Mouse (Mus musculus): ENCODE data around the gene Trappc4. TPM values are rescaled to one million over a fixed set of nuclear protein-coding genes. Genes with fewer than 3 reads are reported as not detected.
"Not testable (repeated sequence)": the region's sequence is repeated elsewhere in the genome, so short reads cannot be mapped to it uniquely, and the experiment has no call there.

Gene Trappc4
- polyA plus RNA-seq, 1 experiment from 2014 or later = 287 TPM

- Histone ChIP-seq H3K9ac (peak within 1 kb of the TSS; percentile 74), H3K27me3 (no peaks in the 10 kb centered on the region), H3K27ac (replicated peaks) (peak within 1 kb of the TSS; percentile 79), H3K4me2 (peak within 1 kb of the TSS; percentile 80), H3K4me1 (replicated peaks) (peaks cover 17% of the 10 kb centered on the region), H3K36me3 (peaks cover 8% of the 10 kb centered on the region), H3K9me3 (no peaks in the 10 kb centered on the region), H3K4me3 (peak within 1 kb of the TSS; percentile 74)
- no peak for ATAC-seq (ENCODE audit: low FRiP score, low read depth)
- 77% methylated on average over 14 of the region's 14 CpGs for WGBS
Measured at GRCm38 (mm10) chr9:44418519-44419385, 11.4 kb upstream of the Trappc4 start, which contains the start of gene Ccdc84. Ccdc84 (minus strand) TSS chr9:44418569.

- H3K27me3 ChIP-seq = no peaks in the 10 kb centered on the region
- peak overlapping the region; percentile 80 for H3K4me2 ChIP-seq
- H3K9ac ChIP-seq = peak overlapping the region; percentile 74
- ATAC-seq (ENCODE audit: low FRiP score, low read depth) = peak; percentile 93
- H3K36me3 ChIP-seq = peaks cover 17% of the 10 kb centered on the region
- H3K9me3 ChIP-seq = no peaks in the 10 kb centered on the region
- peak overlapping the region; percentile 79 for H3K27ac ChIP-seq (replicated peaks)
- peak overlapping the region; percentile 74 for H3K4me3 ChIP-seq
- under 1% methylated on average over 38 of the region's 38 CpGs for whole genome bisulfite sequencing
- peaks cover 17% of the 10 kb centered on the region for H3K4me1 ChIP-seq (replicated peaks)
Measured at GRCm38 (mm10) chr9:44417892-44418363, 10.5 kb upstream of the Trappc4 start.

DNA sequence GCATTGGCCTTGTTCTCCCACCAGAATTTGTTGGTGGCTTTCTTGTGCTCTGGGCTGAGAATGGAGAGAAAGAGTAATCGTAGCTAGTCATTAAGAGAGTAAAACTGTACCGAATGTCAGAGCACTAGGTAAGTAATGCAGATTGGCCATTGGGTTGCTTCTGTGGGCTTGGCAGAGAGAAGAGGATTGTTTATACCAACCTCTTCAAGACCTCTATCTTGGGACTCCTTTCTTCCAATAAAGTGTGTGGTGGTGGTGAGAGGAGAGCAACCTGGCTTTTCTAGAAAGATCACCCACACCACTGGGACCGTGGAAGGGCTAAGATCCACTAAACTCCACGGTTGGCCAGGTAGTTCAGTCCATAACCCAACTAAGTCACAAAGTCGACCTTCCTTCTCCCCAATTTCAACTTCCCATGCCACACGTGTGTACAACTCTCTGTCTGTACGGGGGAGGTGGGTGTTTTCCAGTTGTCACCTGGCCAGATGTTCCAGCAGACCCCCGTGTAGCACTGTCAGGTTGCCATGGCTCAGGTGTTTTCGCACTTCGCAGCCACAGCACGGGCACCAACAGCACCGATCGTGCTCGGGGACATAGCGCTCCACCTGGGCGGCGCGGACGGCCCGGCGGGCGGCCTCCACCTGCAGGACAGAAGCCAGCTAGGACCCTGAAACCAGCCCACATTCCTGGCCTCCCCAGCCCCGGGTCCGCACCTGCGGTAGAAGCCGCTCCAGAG, 9.9 kb upstream of the Trappc4 start:
- peak overlapping the region; percentile 80 for H3K4me2 ChIP-seq
- 8% methylated on average over 26 of the region's 26 CpGs for WGBS
- H3K9me3 ChIP-seq = no peaks in the 10 kb centered on the region
- H3K27ac ChIP-seq (replicated peaks) = peak overlapping the region; percentile 79
- peaks cover 23% of the 10 kb centered on the region for H3K36me3 ChIP-seq
- H3K27me3 ChIP-seq = no peaks in the 10 kb centered on the region
- H3K9ac ChIP-seq = peak overlapping the region; percentile 74
- peak overlapping the region; percentile 74 for H3K4me3 ChIP-seq
- peaks cover 17% of the 10 kb centered on the region for H3K4me1 ChIP-seq (replicated peaks)
- ATAC-seq (ENCODE audit: low FRiP score, low read depth) = peak; percentile 74; the same call in 1 of the 2 replicates

DNA sequence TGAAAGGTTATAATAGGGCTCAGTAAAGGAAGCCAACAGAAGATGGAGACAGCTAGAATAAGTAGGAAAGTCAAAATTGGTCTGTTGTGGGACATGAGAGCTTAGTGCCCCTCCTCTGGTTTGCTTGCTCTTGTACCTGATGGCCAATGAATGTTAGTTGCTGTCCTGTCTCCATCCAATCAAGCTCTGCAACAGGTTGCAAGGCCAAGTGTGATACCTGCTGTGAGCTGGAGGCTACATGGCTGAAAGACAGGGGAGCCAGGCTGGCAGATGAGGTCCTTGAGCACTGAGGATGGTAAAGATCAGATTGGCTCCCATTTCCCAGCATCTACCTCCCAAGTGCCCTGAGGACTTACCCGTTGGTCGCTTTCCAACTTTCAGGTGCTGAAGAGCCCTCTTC, 5.4 kb upstream of the Trappc4 start:
- Histone ChIP-seq H3K4me3 (no peak overlapping the region), H3K4me2 (no peak overlapping the region), H3K4me1 (replicated peaks) (peaks cover 27% of the 10 kb centered on the region), H3K27ac (replicated peaks) (no peak overlapping the region), H3K27me3 (no peaks in the 10 kb centered on the region), H3K9ac (no peak overlapping the region), H3K36me3 (peaks cover 60% of the 10 kb centered on the region), H3K9me3 (no peaks in the 10 kb centered on the region)
- no peak for ATAC-seq (ENCODE audit: low FRiP score, low read depth)
- 92% methylated on average over 2 of the region's 2 CpGs for whole genome bisulfite sequencing

- WGBS = 89% methylated on average over 4 of the region's 4 CpGs
- H3K36me3 ChIP-seq = peaks cover 60% of the 10 kb centered on the region
Measured at GRCm38 (mm10) chr9:44412306-44412705, 4.9 kb upstream of the Trappc4 start.

DNA sequence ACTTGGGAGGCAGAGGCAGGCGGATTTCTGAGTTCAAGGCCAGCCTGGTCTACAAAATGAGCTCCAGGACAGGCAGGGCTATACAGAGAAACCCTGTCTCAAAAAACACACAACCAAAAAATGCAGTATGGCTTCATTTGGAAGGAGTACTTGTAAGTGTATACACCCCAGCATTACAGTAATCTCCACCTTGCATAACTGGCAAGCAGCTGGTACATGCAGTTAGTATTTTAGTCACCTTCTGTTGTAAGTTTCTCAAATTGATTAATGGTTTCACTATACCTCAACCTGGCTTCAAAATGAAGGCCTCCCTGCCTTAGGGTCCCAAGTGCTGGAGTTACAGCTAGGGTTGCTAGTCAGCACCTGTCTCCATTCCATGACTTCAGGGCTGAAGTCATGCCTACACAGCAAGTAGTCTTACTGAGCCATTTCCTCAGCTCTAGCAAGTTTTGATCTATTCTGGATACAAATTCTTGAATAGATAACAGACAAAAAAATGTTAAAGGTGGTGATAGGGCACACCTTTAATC, 4.3 kb upstream of the Trappc4 start:
- H3K4me1 ChIP-seq (replicated peaks) = peaks cover 20% of the 10 kb centered on the region
- H3K27ac ChIP-seq (replicated peaks) = no peak overlapping the region
- peaks cover 60% of the 10 kb centered on the region for H3K36me3 ChIP-seq
- no peaks in the 10 kb centered on the region for H3K9me3 ChIP-seq
- H3K27me3 ChIP-seq = no peaks in the 10 kb centered on the region
- no peak overlapping the region for H3K4me3 ChIP-seq
- no peak for ATAC-seq (ENCODE audit: low FRiP score, low read depth)
- 83% methylated on average over 1 of the region's 1 CpGs for WGBS
- no peak overlapping the region for H3K4me2 ChIP-seq
- no peak overlapping the region for H3K9ac ChIP-seq

More at GRCm38 (mm10) chr9:44412306-44412705, 4.9 kb upstream of the Trappc4 start:
- H3K9me3 ChIP-seq = no peaks in the 10 kb centered on the region
- H3K4me2 ChIP-seq = no peak overlapping the region
- no peak for ATAC-seq (ENCODE audit: low FRiP score, low read depth)
- H3K27ac ChIP-seq (replicated peaks) = no peak overlapping the region
- no peak overlapping the region for H3K9ac ChIP-seq
- no peak overlapping the region for H3K4me3 ChIP-seq
- H3K27me3 ChIP-seq = no peaks in the 10 kb centered on the region
- H3K4me1 ChIP-seq (replicated peaks) = peaks cover 25% of the 10 kb centered on the region

GRCm38 (mm10) chr9:44410647-44411336, 3.4 kb upstream of the Trappc4 start:
- Histone ChIP-seq H3K27me3 (no peaks in the 10 kb centered on the region), H3K9me3 (no peaks in the 10 kb centered on the region), H3K4me1 (replicated peaks) (peaks cover 20% of the 10 kb centered on the region), H3K4me3 (no peak overlapping the region), H3K4me2 (no peak overlapping the region), H3K36me3 (peaks cover 60% of the 10 kb centered on the region), H3K9ac (no peak overlapping the region), H3K27ac (replicated peaks) (no peak overlapping the region)
- WGBS = 81% methylated on average over 2 of the region's 2 CpGs
- ATAC-seq (ENCODE audit: low FRiP score, low read depth) = no peak

DNA sequence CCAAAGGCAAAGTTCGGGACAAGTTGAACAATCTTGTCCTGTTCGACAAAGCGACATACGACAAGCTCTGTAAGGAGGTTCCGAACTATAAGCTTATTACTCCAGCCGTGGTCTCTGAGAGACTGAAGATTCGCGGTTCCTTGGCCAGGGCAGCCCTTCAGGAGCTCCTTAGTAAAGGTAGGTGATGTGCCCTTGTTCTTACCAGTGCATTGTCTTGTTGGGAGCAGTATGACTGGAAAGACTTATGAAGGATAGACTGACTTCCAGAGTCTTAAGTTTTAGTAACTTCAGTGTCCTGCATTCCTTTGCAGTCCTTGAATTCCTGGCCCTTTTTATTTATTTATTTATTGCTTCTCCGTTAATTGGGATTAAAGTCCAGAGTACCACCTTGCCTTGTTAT, 1.3 kb upstream of the Trappc4 start:
- not testable (repeated sequence) for ATAC-seq (ENCODE audit: low FRiP score, low read depth); H3K9me3 ChIP-seq; H3K27ac ChIP-seq (replicated peaks); H3K27me3 ChIP-seq; H3K9ac ChIP-seq
- peaks cover 34% of the 10 kb centered on the region for H3K4me1 ChIP-seq (replicated peaks)
- WGBS = 85% methylated on average over 9 of the region's 9 CpGs
- H3K36me3 ChIP-seq = peaks cover 67% of the 10 kb centered on the region
- peak overlapping the region; percentile 90 for H3K4me3 ChIP-seq
- peak overlapping the region; percentile 78 for H3K4me2 ChIP-seq

DNA sequence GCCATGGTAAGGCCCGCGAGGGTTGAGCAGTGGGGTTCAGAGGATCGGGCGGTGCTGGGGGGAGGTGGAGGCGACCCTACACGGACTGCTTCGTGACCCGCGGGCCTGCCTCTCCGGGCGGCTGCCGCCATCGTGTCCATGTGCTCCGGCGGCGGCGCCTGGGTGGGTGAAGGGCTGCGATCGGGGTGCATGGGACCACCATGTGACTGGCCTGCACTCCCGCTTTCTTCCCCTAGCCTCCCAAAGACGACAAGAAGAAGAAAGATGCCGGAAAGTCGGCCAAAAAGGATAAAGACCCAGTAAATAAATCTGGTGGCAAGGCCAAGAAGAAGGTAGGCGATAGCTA, 325 bp upstream of the Trappc4 start:
- H3K4me2 ChIP-seq = peak overlapping the region; percentile 78
- H3K4me3 ChIP-seq = peak overlapping the region; percentile 90
- peaks cover 34% of the 10 kb centered on the region for H3K4me1 ChIP-seq (replicated peaks)
- peak overlapping the region; percentile 58 for H3K9ac ChIP-seq
- WGBS = under 1% methylated on average over 24 of the region's 24 CpGs
- peak overlapping the region; percentile 96 for H3K27ac ChIP-seq (replicated peaks)
- no peaks in the 10 kb centered on the region for H3K9me3 ChIP-seq
- H3K27me3 ChIP-seq = no peaks in the 10 kb centered on the region
- H3K36me3 ChIP-seq = peaks cover 67% of the 10 kb centered on the region
- no peak for ATAC-seq (ENCODE audit: low FRiP score, low read depth)

GRCm38 (mm10) chr9:44405011-44405410, 2.4 kb downstream of the Trappc4 start:
- ATAC-seq (ENCODE audit: low FRiP score, low read depth) = no peak
- H3K9ac ChIP-seq = no peak overlapping the region
- H3K4me2 ChIP-seq = 0 out of 2 replicates have a peak overlapping the region, but pooled peaks have one; percentile 78
- H3K27ac ChIP-seq (replicated peaks) = no peak overlapping the region
- WGBS = 87% methylated on average over 3 of the region's 3 CpGs
- H3K4me1 ChIP-seq (replicated peaks) = peaks cover 38% of the 10 kb centered on the region
- no peaks in the 10 kb centered on the region for H3K9me3 ChIP-seq
- no peak overlapping the region for H3K4me3 ChIP-seq
- H3K36me3 ChIP-seq = peaks cover 65% of the 10 kb centered on the region
- no peaks in the 10 kb centered on the region for H3K27me3 ChIP-seq

GRCm38 (mm10) chr9:44401081-44401480, 6.3 kb downstream of the Trappc4 start:
- peaks cover 51% of the 10 kb centered on the region for H3K4me1 ChIP-seq (replicated peaks)
- no peak overlapping the region for H3K9ac ChIP-seq
- no peaks in the 10 kb centered on the region for H3K27me3 ChIP-seq
- no peak overlapping the region for H3K27ac ChIP-seq (replicated peaks)
- WGBS = 84% methylated on average over 4 of the region's 4 CpGs
- H3K4me2 ChIP-seq = no peak overlapping the region
- peaks cover 53% of the 10 kb centered on the region for H3K36me3 ChIP-seq
- H3K9me3 ChIP-seq = no peaks in the 10 kb centered on the region
- no peak overlapping the region for H3K4me3 ChIP-seq
- no peak for ATAC-seq (ENCODE audit: low FRiP score, low read depth)

Data from hindbrain, embryonic 15.5 days (tissue).